Mouse (Mus musculus): ENCODE data around the gene Tgfbr1. TPM values are rescaled to one million over a fixed set of nuclear protein-coding genes. Genes with fewer than 3 reads are reported as not detected.

Tgfbr1 gene
- polyA plus RNA-seq, 1 experiment from 2014 or later, result 46.1 TPM

- H3K36me3 ChIP-seq, result peaks cover 33% of the 10 kb centered on the region
- no peak for ATAC-seq (ENCODE audit: low FRiP score)
- H3K4me3 ChIP-seq, result no peak overlapping the region
- no peak overlapping the region for H3K4me2 ChIP-seq
- H3K9me3 ChIP-seq, result no peaks in the 10 kb centered on the region
- H3K4me1 ChIP-seq (replicated peaks), result no peaks in the 10 kb centered on the region; the same call in 1 of the 2 replicates
- H3K9ac ChIP-seq, result no peak overlapping the region
- 86% methylated on average over 2 of the region's 2 CpGs for WGBS
- no peaks in the 10 kb centered on the region for H3K27me3 ChIP-seq
- H3K27ac ChIP-seq, result no peak overlapping the region
Observed at GRCm38 (mm10) chr4:47404536-47404935, 51.5 kb downstream of the Tgfbr1 start.

GRCm38 (mm10) chr4:47407161-47407560, 54.1 kb downstream of the Tgfbr1 start:
- ATAC-seq (ENCODE audit: low FRiP score), result no peak

GRCm38 (mm10) chr4:47417871-47418270, 64.8 kb downstream of the Tgfbr1 start:
- 71% methylated on average over 3 of the region's 3 CpGs for WGBS
- peaks cover 4% of the 10 kb centered on the region for H3K36me3 ChIP-seq
- no peak overlapping the region for H3K4me2 ChIP-seq
- peaks cover 10% of the 10 kb centered on the region; the same call in 1 of the 2 replicates for H3K4me1 ChIP-seq (replicated peaks)
- no peak overlapping the region for H3K27ac ChIP-seq
- no peaks in the 10 kb centered on the region for H3K27me3 ChIP-seq
- no peak for ATAC-seq (ENCODE audit: low FRiP score)
- H3K4me3 ChIP-seq, result no peak overlapping the region
- H3K9ac ChIP-seq, result no peak overlapping the region
- no peaks in the 10 kb centered on the region for H3K9me3 ChIP-seq

More at GRCm38 (mm10) chr4:47407161-47407560, 54.1 kb downstream of the Tgfbr1 start:
- no peak overlapping the region for H3K4me2 ChIP-seq
- H3K36me3 ChIP-seq, result peaks cover 48% of the 10 kb centered on the region
- H3K4me3 ChIP-seq, result no peak overlapping the region
- WGBS, result 96% methylated on average over 2 of the region's 2 CpGs
- no peak overlapping the region for H3K9ac ChIP-seq
- no peaks in the 10 kb centered on the region for H3K9me3 ChIP-seq
- H3K27ac ChIP-seq, result no peak overlapping the region
- H3K4me1 ChIP-seq (replicated peaks), result no peaks in the 10 kb centered on the region; the same call in 1 of the 2 replicates
- no peaks in the 10 kb centered on the region for H3K27me3 ChIP-seq

GRCm38 (mm10) chr4:47419268-47419973, 66.4 kb downstream of the Tgfbr1 start:
- peaks cover 19% of the 10 kb centered on the region for H3K4me1 ChIP-seq (replicated peaks)
- 28% methylated on average over 9 of the region's 9 CpGs for WGBS
- ATAC-seq (ENCODE audit: low FRiP score), result peak; percentile 52

GRCm38 (mm10) chr4:47420191-47420590, 67.2 kb downstream of the Tgfbr1 start:
- no peak overlapping the region for H3K4me3 ChIP-seq
- H3K4me2 ChIP-seq, result no peak overlapping the region
- H3K27me3 ChIP-seq, result no peaks in the 10 kb centered on the region
- peaks cover 26% of the 10 kb centered on the region for H3K4me1 ChIP-seq (replicated peaks)
- no peak for ATAC-seq (ENCODE audit: low FRiP score)
- no peak overlapping the region for H3K27ac ChIP-seq
- no peak overlapping the region for H3K9ac ChIP-seq
- no peaks in the 10 kb centered on the region for H3K9me3 ChIP-seq
- no peaks in the 10 kb centered on the region for H3K36me3 ChIP-seq
- WGBS, result 36% methylated on average over 7 of the region's 7 CpGs

More at GRCm38 (mm10) chr4:47419268-47419973, 66.4 kb downstream of the Tgfbr1 start:
- no peak overlapping the region for H3K27ac ChIP-seq
- H3K9me3 ChIP-seq, result no peaks in the 10 kb centered on the region
- no peaks in the 10 kb centered on the region for H3K27me3 ChIP-seq
- no peak overlapping the region for H3K4me3 ChIP-seq
- no peak overlapping the region for H3K4me2 ChIP-seq
- H3K36me3 ChIP-seq, result peaks cover 4% of the 10 kb centered on the region; the same call in 1 of the 2 replicates
- no peak overlapping the region for H3K9ac ChIP-seq

- WGBS, result 11% methylated on average over 3 of the region's 3 CpGs
- H3K9me3 ChIP-seq, result no peaks in the 10 kb centered on the region
- no peak overlapping the region for H3K4me3 ChIP-seq
- H3K27ac ChIP-seq, result no peak overlapping the region
- H3K4me1 ChIP-seq (replicated peaks), result peaks cover 32% of the 10 kb centered on the region
- no peak for ATAC-seq (ENCODE audit: low FRiP score)
- H3K36me3 ChIP-seq, result no peaks in the 10 kb centered on the region
- no peak overlapping the region for H3K4me2 ChIP-seq
- H3K9ac ChIP-seq, result no peak overlapping the region
- H3K27me3 ChIP-seq, result 0 out of 2 replicates have a peak, but pooled peaks cover 5% of the 10 kb centered on the region
Observed at GRCm38 (mm10) chr4:47422194-47422593, 69.2 kb downstream of the Tgfbr1 start.

- no peak overlapping the region for H3K27ac ChIP-seq
- no peak overlapping the region for H3K4me2 ChIP-seq
- no peak overlapping the region for H3K4me3 ChIP-seq
- peaks cover 32% of the 10 kb centered on the region for H3K4me1 ChIP-seq (replicated peaks)
- no peaks in the 10 kb centered on the region for H3K36me3 ChIP-seq
- WGBS, result 82% methylated on average over 3 of the region's 3 CpGs
- no peak overlapping the region for H3K9ac ChIP-seq
- 0 out of 2 replicates have a peak, but pooled peaks cover 8% of the 10 kb centered on the region for H3K27me3 ChIP-seq
- no peaks in the 10 kb centered on the region for H3K9me3 ChIP-seq
- no peak for ATAC-seq (ENCODE audit: low FRiP score)
Observed at GRCm38 (mm10) chr4:47422946-47423345, 69.9 kb downstream of the Tgfbr1 start.

GRCm38 (mm10) chr4:47424376-47424775, 71.4 kb downstream of the Tgfbr1 start:
- H3K4me3 ChIP-seq, result no peak overlapping the region
- 0 out of 2 replicates have a peak, but pooled peaks cover 11% of the 10 kb centered on the region for H3K27me3 ChIP-seq
- 8% methylated on average over 2 of the region's 2 CpGs for WGBS
- no peak overlapping the region for H3K9ac ChIP-seq
- H3K4me1 ChIP-seq (replicated peaks), result peaks cover 32% of the 10 kb centered on the region
- ATAC-seq (ENCODE audit: low FRiP score), result peak; percentile 52; the same call in 1 of the 2 replicates
- no peak overlapping the region for H3K4me2 ChIP-seq
- H3K9me3 ChIP-seq, result no peaks in the 10 kb centered on the region
- no peak overlapping the region for H3K27ac ChIP-seq
- H3K36me3 ChIP-seq, result no peaks in the 10 kb centered on the region

GRCm38 (mm10) chr4:47425247-47425830, 72.3 kb downstream of the Tgfbr1 start:
- ATAC-seq (ENCODE audit: low FRiP score), result no peak
- H3K4me3 ChIP-seq, result no peak overlapping the region
- H3K4me2 ChIP-seq, result no peak overlapping the region
- 90% methylated on average over 15 of the region's 16 CpGs for WGBS
- no peak overlapping the region for H3K27ac ChIP-seq
- H3K4me1 ChIP-seq (replicated peaks), result peaks cover 27% of the 10 kb centered on the region
- H3K27me3 ChIP-seq, result 0 out of 2 replicates have a peak, but pooled peaks cover 11% of the 10 kb centered on the region
- H3K36me3 ChIP-seq, result no peaks in the 10 kb centered on the region
- H3K9me3 ChIP-seq, result no peaks in the 10 kb centered on the region
- no peak overlapping the region for H3K9ac ChIP-seq

- peaks cover 21% of the 10 kb centered on the region for H3K4me1 ChIP-seq (replicated peaks)
- H3K9ac ChIP-seq, result no peak overlapping the region
- H3K4me3 ChIP-seq, result no peak overlapping the region
- 0 out of 2 replicates have a peak, but pooled peaks cover 11% of the 10 kb centered on the region for H3K27me3 ChIP-seq
- no peak overlapping the region for H3K4me2 ChIP-seq
- no peaks in the 10 kb centered on the region for H3K36me3 ChIP-seq
- no peaks in the 10 kb centered on the region for H3K9me3 ChIP-seq
- WGBS, result 77% methylated on average over 3 of the region's 3 CpGs
- no peak for ATAC-seq (ENCODE audit: low FRiP score)
- no peak overlapping the region for H3K27ac ChIP-seq
Observed at GRCm38 (mm10) chr4:47427606-47428005, 74.6 kb downstream of the Tgfbr1 start.

- Histone ChIP-seq H3K27me3 (0 out of 2 replicates have a peak, but pooled peaks cover 11% of the 10 kb centered on the region), H3K27ac (no peak overlapping the region), H3K4me2 (no peak overlapping the region), H3K36me3 (no peaks in the 10 kb centered on the region), H3K9ac (no peak overlapping the region), H3K9me3 (no peaks in the 10 kb centered on the region), H3K4me1 (replicated peaks) (peaks cover 19% of the 10 kb centered on the region), H3K4me3 (no peak overlapping the region)
- 83% methylated on average over 6 of the region's 6 CpGs for WGBS
- ATAC-seq (ENCODE audit: low FRiP score), result no peak
Observed at GRCm38 (mm10) chr4:47430557-47430956, 77.5 kb downstream of the Tgfbr1 start.

- H3K27ac ChIP-seq, result no peak overlapping the region
- H3K4me2 ChIP-seq, result no peak overlapping the region
- WGBS, result 92% methylated on average over 5 of the region's 5 CpGs
- H3K36me3 ChIP-seq, result no peaks in the 10 kb centered on the region
- H3K9ac ChIP-seq, result no peak overlapping the region
- no peaks in the 10 kb centered on the region for H3K9me3 ChIP-seq
- ATAC-seq (ENCODE audit: low FRiP score), result no peak
- no peak overlapping the region for H3K4me3 ChIP-seq
- peaks cover 23% of the 10 kb centered on the region for H3K4me1 ChIP-seq (replicated peaks)
- 0 out of 2 replicates have a peak, but pooled peaks cover 11% of the 10 kb centered on the region for H3K27me3 ChIP-seq
Observed at GRCm38 (mm10) chr4:47431081-47431480, 78.1 kb downstream of the Tgfbr1 start.

Measured in hindbrain, embryonic 13.5 days (tissue).